Mouse (Mus musculus): ENCODE measurements around the gene Shc4.

Gene Shc4

DNA sequence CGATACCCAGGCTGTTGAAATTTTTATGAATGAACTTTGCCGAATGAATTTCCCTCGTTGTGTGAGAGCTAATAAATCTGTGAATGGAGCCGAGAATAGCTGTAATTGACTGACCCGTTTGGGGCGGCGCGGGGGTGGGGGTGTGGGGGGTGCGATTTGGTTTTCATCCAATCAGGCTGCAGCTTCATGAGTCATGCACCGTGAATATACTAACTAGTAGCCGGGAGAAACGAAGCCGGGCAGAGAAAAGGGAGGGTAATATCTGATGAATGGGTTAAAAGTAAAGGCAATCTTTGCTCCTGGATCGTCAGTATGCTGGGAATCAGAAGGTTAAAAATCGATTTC lies at the start of gene Shc4:
Gene Shc4, minus strand, starts transcription at position 63 of the 345 bp plus-strand sequence.
- DNase-seq = peak; percentile 26

DNA sequence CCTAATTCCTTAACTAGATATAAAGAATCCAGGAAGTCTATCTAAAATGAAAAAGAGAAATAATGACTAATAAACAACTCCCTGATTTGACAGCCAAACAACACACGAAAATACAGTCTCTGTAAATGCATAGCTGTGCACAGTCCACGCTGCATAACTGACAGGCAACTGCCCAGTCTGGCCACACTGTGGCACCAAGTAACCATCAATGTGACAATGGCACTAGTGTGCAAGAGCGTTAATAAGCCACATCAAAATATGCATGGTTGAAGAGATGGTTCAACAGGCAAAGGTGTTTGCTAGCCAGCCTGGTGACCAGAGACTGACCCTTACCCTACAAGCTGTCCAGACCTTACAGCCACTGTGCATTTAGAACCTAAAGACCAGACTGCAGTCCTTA lies 41.1 kb upstream of the Shc4 start:
- no peak for DNase-seq

DNA sequence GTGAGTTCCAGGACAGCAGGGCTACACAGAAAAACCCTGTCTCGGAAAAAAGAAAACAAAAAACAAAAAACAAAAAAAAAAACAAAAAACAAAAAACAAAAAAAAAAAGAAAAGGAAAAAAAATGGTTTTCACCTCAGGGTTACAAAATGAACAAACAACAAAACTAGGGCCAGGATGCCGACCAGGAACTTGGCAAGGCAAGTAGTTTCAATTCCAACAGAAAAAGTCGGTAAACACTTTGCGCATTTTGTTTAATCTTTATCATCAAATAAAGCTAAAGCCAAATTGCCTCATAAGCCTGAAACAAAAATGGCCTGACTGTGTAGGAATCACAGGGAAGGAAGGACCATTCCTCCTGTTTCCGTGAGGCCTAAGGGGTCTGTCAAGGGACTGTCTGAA lies 40.6 kb upstream of the Shc4 start:
- no peak for DNase-seq

DNA sequence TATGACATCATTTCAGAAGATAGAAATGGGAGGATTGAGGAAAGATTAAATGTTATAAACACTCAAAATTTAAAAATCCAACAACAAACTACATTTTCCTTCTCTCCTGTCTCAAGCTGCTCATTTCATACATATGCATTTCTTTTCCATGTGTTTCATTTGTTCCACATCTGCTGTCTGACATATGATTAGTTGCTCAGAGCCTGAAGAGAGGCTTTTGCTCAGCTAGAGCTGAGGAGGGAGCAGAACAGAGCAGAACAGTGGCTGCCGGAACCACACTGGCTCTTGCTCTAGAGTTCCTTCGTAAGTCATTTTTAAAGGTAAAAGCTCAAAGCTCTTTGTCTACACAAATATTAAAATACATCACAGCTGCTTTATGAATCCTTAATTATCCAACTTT lies 25.4 kb upstream of the Shc4 start:
- no peak for DNase-seq

DNA sequence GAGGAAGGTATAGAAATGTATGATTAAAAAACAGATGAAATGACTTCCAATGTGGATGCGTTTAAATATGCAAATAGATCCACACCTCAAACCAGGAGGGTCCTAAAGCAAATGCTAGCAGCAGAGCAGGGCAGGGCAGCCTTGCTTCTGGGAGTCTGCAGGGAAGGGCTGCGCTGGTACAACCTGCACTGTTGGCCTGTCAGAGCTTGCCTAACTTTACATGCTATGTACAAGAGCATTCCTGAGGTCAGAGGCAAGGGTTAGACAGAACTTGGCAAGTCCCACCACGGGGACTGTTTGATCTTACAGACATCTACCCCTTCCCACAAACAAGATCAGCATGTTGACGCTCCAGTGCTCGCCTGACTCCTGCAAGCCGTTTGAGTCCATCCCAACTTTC lies 15.4 kb upstream of the Shc4 start:
- no peak for DNase-seq

DNA sequence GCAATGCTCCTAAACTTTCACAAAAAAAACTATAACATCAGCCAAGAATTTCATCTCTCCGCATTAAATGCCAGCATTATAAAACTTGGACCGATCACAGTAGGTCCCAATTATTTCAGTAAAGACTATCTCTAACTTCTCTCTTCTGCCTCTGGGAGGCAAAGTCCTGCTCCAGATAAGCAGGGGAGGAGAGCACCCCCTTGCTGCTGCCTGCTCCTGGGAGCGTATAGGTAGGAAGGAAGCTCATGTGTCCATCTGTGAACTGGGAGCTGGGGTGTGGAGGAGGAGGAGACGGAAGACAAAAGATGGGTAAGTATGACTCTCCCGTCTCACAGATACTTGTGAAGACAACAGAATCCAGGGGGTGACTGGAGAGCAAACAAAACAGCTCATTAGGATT lies 14.8 kb upstream of the Shc4 start:
- no peak for DNase-seq

DNA sequence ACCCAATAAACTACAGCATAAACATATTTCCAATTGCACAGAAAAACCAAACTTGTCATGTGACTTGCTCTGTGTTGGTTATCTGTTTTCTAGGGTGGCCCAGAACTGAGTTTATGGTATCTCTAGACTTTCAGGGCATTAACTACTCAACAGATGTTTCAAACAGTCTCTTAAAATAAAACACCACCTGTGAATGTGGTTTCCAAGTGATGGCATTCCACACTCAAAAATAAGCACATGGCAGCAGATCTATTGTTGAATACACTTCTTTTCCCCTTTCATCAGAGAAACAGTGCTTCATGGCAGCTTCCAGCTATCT lies 12.0 kb upstream of the Shc4 start:
- DNase-seq = no peak

DNA sequence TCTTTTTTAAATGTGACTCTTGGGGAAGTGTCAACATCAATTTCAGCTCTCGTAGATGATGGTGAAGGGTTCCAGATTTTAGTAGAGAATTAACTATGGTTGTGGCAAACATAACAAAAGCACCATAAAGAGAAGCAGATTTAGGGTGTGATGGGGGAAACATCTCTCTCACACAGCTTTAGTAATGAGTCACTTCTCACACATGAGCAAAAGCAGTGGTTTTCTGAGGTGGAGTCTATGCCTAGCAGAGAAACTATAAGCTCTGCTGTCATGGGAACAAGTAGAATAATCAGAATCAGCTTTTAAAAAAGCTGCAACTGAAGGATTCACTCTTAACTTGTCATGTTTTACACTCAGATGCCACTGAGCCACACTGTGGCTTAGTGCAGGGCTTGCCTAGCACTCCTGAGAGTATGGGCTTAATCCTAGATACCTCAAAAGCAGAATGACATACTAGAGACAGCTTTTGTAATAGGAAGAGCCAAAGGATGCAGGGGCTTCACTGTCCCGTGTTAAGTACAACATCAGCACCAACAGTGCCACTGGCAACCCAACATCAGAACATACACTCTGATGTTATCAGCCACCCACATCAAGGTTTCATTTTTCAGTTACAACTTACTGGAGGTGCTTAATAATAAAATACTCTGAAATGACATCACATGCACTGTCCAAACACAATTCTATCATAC lies 11.5 kb upstream of the Shc4 start:
- no peak for DNase-seq

DNA sequence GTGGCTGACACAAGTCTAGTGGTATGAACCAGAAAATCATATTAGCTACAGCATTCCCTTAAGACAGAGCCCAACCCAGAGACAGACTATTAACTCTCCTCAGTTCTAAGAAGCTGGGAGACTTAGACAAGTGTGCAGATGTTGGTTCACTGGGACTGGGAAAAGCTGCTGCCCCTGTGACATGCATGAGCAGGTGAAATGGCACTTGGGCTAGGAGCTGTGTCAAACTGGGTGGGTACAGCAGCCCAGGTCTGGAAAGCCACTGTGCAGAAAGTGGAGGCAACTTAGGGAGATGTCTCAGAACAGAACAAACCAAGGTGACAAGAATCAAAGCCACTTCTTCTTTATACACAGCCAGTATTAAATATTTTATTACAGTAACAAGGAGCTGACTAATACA lies 10.8 kb upstream of the Shc4 start:
- DNase-seq = no peak

DNA sequence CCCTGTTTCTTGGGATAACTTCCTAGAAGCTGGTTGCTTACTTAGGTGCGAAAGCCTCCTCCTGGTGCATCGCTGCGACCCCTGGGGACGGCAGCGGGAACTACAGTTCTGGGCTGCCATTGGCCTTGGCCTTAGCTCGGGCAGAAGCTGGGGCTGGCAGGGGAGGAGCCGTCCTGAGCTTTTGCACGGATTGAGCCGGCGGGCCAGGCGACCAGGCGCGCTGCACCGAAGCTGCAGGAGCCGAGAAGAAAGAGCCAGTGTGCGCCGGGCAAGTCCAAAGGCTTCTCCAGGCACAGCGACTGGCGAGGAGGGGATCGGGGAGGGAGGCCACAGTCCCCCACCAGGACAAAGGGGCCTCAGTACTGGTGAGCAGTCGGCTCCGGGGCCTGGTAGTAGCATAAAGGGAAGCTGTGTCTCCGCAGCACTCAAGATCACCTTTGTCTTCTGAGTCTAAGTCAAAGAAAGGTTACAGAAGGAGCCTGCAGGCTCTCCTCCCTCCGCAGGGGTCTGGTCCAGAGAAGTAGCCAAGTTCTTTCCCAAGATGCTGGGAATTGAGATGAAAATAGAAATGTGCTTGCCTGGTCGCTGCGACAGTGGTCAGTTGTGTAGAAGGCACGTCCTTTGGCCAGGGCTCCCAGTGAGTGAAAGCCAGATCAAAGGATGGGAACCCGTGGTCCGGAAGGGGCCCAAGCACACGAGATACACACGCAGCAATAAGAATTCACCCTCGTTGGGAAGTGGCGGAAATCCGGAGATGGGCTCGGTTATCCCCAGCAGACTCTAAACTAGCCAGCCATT lies 8.0 kb upstream of the Shc4 start:
- DNase-seq = peak; percentile 95

DNA sequence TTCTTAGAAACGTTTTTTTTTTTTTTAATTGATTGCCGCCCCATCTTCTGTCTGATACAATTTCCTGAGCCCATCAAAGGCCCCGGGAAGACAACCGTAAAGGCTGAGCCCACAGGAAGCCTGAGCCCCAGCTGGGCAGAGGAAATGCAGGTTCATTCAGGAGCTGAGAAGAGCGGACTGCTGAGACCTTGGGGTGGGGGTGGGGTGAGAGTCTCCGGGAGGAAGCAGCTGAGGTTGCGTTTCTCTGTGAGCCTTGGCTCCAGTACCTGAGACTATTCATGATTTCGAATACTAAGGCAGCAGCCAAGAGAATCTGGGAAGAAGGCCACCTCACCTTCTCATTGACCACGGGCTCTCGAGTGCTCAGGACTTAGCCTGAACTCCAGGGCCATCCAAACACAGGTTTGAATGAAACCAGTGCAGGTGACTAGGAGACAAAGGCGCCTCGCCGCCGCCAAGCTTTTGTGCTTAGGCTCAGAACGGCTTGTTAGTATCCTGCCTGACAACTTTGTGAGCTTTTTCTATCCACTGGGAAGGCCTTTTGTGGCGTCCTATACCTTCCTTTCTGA lies 682 bp upstream of the Shc4 start:
- peak; percentile 27 for DNase-seq

DNA sequence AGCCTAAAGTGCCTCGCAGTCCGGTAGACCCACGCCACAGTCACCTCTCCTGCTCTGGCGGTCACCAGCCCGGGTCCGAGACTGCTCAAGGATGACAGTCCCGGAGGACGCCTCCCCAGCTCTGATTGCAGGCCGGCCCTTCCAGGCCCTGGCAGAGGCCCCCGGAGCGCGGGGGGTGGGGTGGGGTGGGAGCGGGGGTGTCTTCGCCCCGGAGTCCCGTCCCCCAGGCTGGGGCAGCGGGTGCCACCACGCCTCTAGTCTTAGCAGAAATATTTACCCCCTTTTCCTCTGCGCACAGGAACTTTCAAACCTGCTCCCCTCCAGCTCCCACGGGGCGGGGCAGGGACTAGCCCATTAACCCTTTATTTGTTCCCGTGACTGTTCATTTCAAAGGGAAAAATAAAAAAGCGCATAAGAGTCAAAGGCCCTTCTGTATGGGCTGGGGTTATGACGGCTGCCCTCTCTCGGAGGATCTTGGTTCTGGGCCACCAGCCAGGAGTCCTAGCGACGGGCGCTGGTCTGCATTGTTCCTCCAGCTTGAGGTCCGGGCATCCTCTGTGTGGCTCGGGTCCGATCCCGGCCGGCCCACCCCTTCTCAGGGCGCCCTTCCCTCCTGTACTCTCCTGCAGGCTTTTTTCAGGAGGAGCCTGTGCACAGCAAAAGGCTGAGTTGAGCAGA lies 401 bp downstream of the Shc4 start:
- peak; percentile 71 for DNase-seq

DNA sequence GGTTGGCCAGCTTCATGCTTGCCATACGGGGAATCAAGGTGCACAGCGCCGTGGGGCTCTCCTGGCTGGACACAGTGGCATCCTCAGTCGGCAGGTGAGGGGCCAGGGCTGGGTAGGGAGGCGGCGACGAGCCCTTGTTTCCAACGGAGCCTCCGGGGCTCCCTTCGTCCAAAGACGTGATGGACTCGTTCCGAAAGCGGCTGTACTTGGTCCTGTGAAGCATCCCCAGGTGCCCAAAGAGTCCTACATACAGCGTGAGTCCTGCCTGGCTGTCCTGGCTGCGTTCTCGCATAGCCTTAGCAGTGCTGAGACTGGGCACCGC lies 901 bp downstream of the Shc4 start:
- DNase-seq = no peak

DNA sequence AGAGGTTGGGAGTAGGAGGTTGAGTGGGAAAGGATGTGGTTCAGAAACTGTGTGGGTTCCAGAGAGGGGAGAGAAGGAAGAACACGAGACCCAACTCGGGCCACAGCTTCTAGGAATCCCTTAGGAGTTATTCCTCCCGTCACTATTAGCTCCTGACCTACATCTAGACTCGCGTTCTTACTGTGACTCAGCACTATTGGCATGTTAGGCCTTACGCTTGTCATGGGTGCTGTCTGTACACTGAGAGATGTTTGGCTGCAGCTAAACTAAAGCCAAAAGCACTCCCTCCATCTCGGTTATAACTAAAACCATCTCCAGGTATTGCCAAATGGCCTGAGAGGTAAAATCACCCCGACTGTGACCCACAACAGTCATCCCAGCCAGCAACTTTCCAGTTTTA lies 7.3 kb downstream of the Shc4 start:
- no peak for DNase-seq

DNA sequence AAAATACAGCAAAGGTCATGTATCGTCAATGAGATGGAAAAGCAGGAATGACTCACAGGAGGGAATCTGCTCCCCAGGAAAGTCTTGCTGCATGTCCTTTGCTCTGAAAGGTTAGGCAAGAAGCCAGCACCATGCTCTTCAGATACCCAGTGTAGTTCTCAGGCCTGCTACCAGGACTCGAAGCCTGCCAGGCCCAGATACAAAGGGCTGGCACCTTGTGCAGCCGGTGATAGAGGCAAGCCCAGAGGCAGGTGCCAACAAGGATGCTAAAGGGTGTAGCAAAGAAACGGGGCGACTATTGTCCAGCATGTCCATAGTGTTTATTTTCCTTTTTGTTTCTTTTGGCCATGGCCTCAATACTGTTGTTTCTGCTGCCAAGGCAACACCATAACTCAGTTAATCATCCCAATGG lies 17.4 kb downstream of the Shc4 start:
- no peak for DNase-seq

DNA sequence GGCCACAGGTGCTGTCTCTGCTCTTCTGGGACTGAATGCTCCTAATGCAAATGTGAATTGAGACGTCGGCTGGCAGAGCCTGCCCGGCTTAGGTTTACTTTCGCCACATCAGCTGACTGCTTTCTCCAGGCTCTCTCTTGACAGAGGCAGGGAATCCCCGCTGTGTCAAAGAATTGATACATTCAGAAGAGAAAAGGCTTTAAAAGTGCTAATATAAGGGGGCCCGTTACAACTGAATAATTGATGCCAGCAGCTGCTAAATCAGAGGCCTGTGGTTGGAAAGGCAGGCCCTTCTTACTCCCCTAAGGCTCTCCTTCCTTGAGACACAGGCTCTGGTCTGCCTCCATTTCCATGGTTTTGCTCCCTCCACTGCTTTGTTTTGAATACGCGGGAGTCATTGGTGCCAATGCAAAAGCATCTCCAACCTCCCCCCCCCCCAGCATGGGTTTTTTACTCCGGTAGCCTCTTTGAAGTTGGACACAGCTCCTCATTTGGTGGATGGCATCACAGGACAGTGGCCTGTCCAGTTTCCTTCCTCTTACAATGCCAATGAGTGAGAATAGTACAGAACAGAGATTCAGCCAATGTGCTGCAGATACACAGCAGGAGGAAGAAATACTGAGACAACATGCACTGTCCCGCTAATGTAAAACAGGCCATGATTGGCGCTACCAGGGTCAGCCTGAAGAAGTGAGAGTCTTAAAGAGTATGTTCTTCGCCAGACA lies 18.9 kb downstream of the Shc4 start:
- no peak for DNase-seq

DNA sequence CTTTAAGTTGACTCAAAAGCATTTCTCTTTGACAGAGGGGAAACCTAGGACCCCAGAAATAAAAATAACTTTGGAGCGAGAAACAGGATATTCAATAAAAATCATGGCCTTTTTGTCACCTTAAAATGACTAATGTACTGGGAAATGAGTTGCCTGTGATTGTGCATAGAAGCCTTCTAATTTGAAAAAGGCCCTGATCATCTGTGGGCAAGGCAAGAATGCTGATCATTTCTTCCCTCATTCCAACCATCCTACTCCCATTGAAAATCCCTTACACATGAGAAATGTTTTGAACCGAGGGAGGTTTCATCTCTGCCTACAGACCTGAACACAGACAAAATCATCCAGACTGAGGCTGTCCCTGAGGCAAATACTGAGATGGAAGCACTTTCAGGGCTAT lies 21.1 kb downstream of the Shc4 start:
- DNase-seq = no peak

DNA sequence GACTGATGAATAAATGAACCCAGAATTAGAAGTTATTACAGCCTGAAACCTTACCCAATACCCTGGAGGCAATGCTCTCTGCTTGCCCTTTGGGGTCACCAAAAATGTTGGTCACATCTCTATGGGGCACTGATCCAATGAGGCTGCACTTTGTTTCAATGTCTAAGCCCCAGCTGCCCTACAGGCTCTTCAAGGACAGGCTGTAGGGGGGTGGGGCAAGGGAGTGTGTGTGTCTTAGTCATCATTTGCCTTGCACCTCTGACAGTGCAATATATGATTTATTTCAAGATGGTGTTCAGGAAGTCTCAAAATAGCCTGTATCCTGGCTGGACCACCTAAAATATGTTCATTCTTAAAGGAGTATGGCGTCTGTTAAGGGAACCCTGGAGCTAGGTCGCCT lies 22.3 kb downstream of the Shc4 start:
- no peak for DNase-seq

DNA sequence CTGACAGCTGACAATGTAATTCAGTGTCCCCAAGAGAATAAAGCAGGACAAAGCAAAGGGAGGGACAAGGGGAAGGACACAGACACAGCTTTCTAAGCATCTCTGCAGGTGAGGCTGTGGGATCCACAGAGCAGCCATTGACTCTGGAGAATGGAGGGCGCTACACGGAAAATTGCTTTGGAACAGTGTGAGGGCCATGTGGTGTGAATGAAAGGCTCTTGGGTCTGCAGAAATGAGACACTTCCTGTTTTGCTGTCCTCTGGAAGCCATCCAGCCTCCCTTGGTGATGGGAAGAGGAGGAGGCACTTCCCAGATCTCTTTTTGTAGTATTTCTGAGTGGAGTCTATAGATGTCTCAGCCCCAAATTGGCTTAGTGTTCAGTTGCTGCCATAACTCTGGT lies 27.7 kb downstream of the Shc4 start:
- peak; percentile 65 for DNase-seq

DNA sequence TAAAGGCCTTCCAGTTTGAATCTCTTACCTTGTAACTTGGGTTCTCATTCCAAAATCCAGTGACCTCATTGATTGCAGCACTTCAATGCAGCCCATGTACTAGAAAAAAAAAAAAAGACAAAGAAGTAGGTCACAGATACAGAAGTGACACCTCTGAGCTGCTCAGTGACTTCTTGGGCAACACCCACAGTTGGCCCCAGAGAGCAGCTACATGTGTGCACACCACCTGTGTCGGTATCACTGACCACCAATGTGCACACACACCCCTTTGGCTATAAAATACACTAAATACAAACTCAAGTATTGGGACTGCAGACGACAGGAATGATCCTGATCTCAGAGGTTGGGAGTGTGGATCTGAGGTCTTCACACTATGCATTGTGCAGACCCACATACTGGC lies 29.1 kb downstream of the Shc4 start:
- DNase-seq = no peak

DNA sequence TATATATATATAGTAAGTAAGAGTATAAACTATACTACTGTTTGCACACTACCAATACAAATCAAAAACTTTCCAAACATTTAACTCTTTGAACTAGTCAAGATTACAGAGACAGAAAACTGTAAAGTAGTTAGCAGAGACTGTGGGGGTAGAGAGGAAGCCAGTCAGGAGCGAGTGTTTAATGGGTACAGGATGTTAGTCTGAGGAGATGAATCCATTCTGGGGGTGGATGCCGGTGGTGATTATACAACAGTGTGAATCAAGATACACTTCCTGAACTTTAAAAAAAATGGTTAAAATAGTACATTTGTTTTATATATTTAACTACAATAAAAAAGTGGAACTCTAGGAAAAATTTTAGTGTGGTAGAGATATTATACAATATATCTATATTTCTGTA lies 31.9 kb downstream of the Shc4 start:
- DNase-seq = no peak

DNA sequence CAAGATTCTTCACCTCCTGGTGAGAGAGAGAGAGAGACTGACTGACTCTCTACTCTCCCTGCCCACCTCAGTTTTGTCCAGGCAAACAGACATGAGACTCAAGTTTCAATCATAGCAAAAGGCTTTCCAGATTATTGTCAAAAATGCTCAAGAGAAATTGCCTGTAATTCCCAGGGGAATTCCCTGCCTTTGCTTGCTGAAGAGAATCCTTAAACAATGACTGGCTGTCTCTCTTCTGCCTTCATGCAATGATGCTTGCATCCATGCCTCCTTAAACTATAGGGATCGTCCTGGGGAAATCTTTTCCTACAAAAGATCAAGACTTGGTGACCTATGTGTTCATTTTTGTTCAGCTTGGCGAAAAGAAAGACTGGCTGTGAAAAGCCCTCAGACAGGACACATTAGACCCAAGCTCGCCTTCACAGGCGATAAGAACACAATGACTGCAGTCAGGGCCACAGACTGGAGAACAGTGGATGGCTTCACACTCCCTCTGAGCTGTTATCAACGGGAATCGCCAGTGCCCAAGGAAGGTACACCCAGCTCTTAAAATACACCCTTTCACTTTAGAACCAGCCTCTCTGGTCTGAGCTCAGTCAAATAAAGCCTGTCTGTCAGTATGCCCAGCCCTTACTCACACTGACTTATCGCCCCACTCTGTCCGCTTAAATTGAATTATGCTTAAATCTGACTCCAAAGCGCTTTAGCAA lies 38.4 kb downstream of the Shc4 start:
- no peak for DNase-seq

Measured in kidney, postnatal 14 days (tissue).